Mouse (Mus musculus) liver, embryonic 14.5 days (tissue): ENCODE results near the gene Map3k10.

Experiments used
- CTCF ChIP-seq: IDR thresholded peaks from 2 replicates; pipeline ENCODE4 v1.5.1; 2016; ENCODE audit warnings: antibody characterized with exemption, low read depth, control low read depth
- EP300 ChIP-seq: IDR thresholded peaks from 2 replicates; pipeline ENCODE4 v1.6.1; 2016; ENCODE audit warnings: antibody characterized with exemption, low read depth

DNA sequence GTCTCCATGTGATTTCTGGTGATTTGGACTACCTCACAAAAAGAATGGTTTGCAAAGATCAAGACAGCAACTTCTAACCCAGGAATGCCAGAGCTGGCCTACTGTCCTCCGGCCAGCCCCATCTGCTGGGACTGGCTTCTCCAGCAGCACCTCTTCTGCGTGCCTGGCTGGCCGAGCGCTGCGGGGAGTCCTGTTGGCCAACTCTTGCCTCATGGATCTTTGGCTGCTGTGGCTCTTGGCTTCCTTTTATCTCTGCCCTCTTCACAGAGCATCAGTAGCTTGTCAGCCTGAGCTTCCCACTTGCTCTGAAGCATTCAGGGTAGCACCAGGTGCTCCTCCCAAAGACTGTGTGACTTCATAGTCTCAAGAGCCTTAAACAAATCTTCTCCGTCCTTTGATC is 46.2 kb downstream of the Map3k10 start:
- TF ChIP-seq CTCF: no peak
- no peak for TF ChIP-seq EP300
